Mouse (Mus musculus) small intestine, adult 2 months (tissue): Measurements from ENCODE around the gene Clec4a2.

Experiments used
- CTCF ChIP-seq: fragments of 200-500 bp; IDR thresholded peaks from 2 replicates; pipeline ENCODE4 v1.5.1; 2012; ENCODE audit warnings: low read depth, mild to moderate bottlenecking, control low read depth, inconsistent platforms, low read length, moderate library complexity, mixed read lengths; ENCODE audit not compliant: insufficient replicate concordance, insufficient read length; ENCODE audit errors: extremely low read depth
- POLR2A ChIP-seq: fragments of 200-500 bp; IDR thresholded peaks from 2 replicates; pipeline ENCODE4 v1.6.1; 2012; ENCODE audit warnings: low read depth, mild to moderate bottlenecking, control low read depth, inconsistent platforms, low read length, moderate library complexity

GRCm38 (mm10) chr6:123171040-123171439 lies 64.8 kb downstream of the Clec4a2 start:
- no peak for TF ChIP-seq POLR2A
- TF ChIP-seq CTCF = no peak
